Mouse (Mus musculus): ENCODE data around the gene Cdc42ep1. TPM values are rescaled to one million over a fixed set of nuclear protein-coding genes. Genes with fewer than 3 reads are reported as not detected.
A peak's percentile ranks its signal among the peaks of the same experiment; 100 is the strongest.

Gene Cdc42ep1
- total and polyA plus RNA-seq, 3 experiments, result 0.04 to 1.7 TPM; not detected in 1

DNA sequence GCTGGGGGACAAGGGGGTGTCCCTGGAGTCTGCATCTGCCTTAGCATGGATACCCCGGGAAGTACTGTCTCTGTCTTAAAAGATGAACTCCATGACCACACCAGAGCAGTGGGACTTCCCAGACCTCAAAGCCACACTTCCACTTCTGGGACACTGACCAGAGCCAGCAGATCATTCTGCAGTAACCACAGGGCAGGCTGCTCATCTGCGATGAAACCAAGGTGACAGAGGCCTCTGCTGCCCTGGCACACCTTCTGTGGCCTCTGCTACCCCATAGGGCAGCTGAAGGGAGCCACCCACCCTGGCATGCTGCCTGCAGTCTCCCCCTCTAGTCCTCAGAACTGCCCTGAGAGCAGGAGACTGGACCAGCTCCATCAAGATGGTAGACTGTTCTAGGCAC is 53.3 kb downstream of the Cdc42ep1 start (continued):
- TF ChIP-seq JUND (IDR thresholded peaks at IDR 0.05; ENCODE audit: low read depth, low read length) (no peak), TCF12 (IDR thresholded peaks at IDR 0.05; ENCODE audit: low read depth, low read length) (no peak)

DNA sequence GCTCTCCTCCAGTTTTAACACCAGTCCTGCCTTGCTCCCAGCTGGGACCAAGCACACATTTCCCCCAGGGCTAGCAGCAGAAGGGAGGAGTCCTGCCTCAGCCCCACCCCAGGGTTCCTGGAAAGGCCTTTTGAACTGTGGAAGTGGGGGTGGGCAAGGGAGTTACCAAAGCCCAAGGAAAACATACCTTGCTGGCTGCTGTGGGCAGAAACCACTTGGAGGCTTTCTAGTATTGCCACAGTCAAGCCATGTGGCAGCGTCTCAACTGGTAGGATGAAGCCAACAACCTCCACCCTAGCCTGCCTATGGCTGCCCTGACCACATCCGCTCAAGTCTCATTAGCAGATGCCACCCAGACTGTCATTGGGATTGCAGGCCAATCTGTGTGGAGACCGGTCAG is 53.7 kb downstream of the Cdc42ep1 start:
- H3K4me3 ChIP-seq (ENCODE audit: control insufficient read depth in 1 of 2, insufficient read depth in 1 of 2, low read depth in 2 of 2, low read length in 2 of 2), result no peak overlapping the region
- H3K79me2 ChIP-seq (ENCODE audit: control insufficient read depth, insufficient read depth, low read length, poor library complexity), result peaks cover 12% of the 10 kb centered on the region
- no peaks in the 10 kb centered on the region for H3K27me3 ChIP-seq (ENCODE audit: control insufficient read depth in 1 of 2, insufficient read depth in 2 of 2, low read length in 2 of 2)
- peaks cover 11 to 20% of the 10 kb centered on the region in 2 experiments for H3K4me1 ChIP-seq (ENCODE audit: control insufficient read depth in 1 of 2, insufficient read depth in 2 of 2, low read length in 2 of 2)
- no peak for DNase-seq (ENCODE audit: low read depth, low spot score)
- H3K9me3 ChIP-seq (replicated peaks; ENCODE audit: insufficient read depth, low read length), result no peaks in the 10 kb centered on the region
- peaks cover 0 to 15% of the 10 kb centered on the region in 2 experiments; a peak in 3 of 4 replicates for H3K36me3 ChIP-seq (ENCODE audit: control insufficient read depth in 1 of 2, insufficient read depth in 2 of 2, low read length in 2 of 2)
- no peak overlapping the region for H3K27ac ChIP-seq (ENCODE audit: control insufficient read depth, low read depth, low read length)
- H3K9ac ChIP-seq (ENCODE audit: control insufficient read depth, low read depth, low read length, poor library complexity, severe bottlenecking), result no peak overlapping the region
- TF ChIP-seq ZMIZ1 (IDR thresholded peaks at IDR 0.05; ENCODE audit: low read depth, low read length) (no peak), BHLHE40 (IDR thresholded peaks at IDR 0.05; ENCODE audit: borderline replicate concordance, low read depth, low read length) (no peak), ZNF384 (IDR thresholded peaks at IDR 0.05; ENCODE audit: low read depth, low read length) (no peak), RAD21 (IDR thresholded peaks at IDR 0.05; ENCODE audit: low read depth, low read length) (no peak), TCF12 (IDR thresholded peaks at IDR 0.05; ENCODE audit: low read depth, low read length) (no peak), CHD1 (IDR thresholded peaks at IDR 0.05; ENCODE audit: low read depth, low read length) (no peak), MYB (IDR thresholded peaks at IDR 0.05; ENCODE audit: low read depth, low read length) (no peak), USF2 (IDR thresholded peaks at IDR 0.05; ENCODE audit: borderline replicate concordance in 1 of 2, insufficient read depth in 1 of 2, low read depth in 1 of 2, low read length in 2 of 2) (no peak), HCFC1 (IDR thresholded peaks at IDR 0.05; ENCODE audit: low read depth, low read length) (no peak), E2F4 (IDR thresholded peaks at IDR 0.05; ENCODE audit: borderline replicate concordance, low read depth, low read length) (no peak), MXI1 (IDR thresholded peaks at IDR 0.05; ENCODE audit: low read depth, low read length) (no peak), CHD2 (IDR thresholded peaks at IDR 0.05; ENCODE audit: low read length) (no peak), MYC (IDR thresholded peaks at IDR 0.05; ENCODE audit: low read depth, low read length) (no peak), SMC3 (IDR thresholded peaks at IDR 0.05; ENCODE audit: low read depth, low read length) (no peak), MAX (IDR thresholded peaks at IDR 0.05; ENCODE audit: low read length) (no peak), TBP (IDR thresholded peaks at IDR 0.05; ENCODE audit: low read depth, low read length) (no peak), UBTF (IDR thresholded peaks at IDR 0.05; ENCODE audit: borderline replicate concordance, insufficient read depth, low read depth, low read length) (no peak)

GRCm38 (mm10) chr15:78897488-78897887 is 55.1 kb downstream of the Cdc42ep1 start:
- no peak overlapping the region for H3K9ac ChIP-seq (ENCODE audit: control insufficient read depth, low read depth, low read length, poor library complexity, severe bottlenecking)
- H3K9me3 ChIP-seq (replicated peaks; ENCODE audit: insufficient read depth, low read length), result no peaks in the 10 kb centered on the region
- H3K4me3 ChIP-seq (ENCODE audit: control insufficient read depth in 1 of 2, insufficient read depth in 1 of 2, low read depth in 2 of 2, low read length in 2 of 2), result no peak overlapping the region
- 0 out of 2 replicates have a peak overlapping the region, but pooled peaks have one; percentile 16 for H3K27ac ChIP-seq (ENCODE audit: control insufficient read depth, low read depth, low read length)
- no peaks in the 10 kb centered on the region for H3K27me3 ChIP-seq (ENCODE audit: control insufficient read depth in 1 of 2, insufficient read depth in 2 of 2, low read length in 2 of 2)
- H3K4me1 ChIP-seq (ENCODE audit: control insufficient read depth in 1 of 2, insufficient read depth in 2 of 2, low read length in 2 of 2), result peaks cover 11 to 20% of the 10 kb centered on the region in 2 experiments
- H3K79me2 ChIP-seq (ENCODE audit: control insufficient read depth, insufficient read depth, low read length, poor library complexity), result peaks cover 12% of the 10 kb centered on the region
- peak; percentile 46 for DNase-seq (ENCODE audit: low read depth, low spot score)
- H3K36me3 ChIP-seq (ENCODE audit: control insufficient read depth in 1 of 2, insufficient read depth in 2 of 2, low read length in 2 of 2), result peaks cover 0 to 15% of the 10 kb centered on the region in 2 experiments; a peak in 3 of 4 replicates
- TF ChIP-seq MYC (IDR thresholded peaks at IDR 0.05; ENCODE audit: low read depth, low read length) (no peak), TBP (IDR thresholded peaks at IDR 0.05; ENCODE audit: low read depth, low read length) (no peak), EP300 (IDR thresholded peaks at IDR 0.05; ENCODE audit: low read depth in 1 of 2, low read length in 2 of 2) (0 out of 4 replicates have a peak, but pooled peaks of 1 of the 2 experiments have one; percentile 17), TAL1 (IDR thresholded peaks at IDR 0.05; ENCODE audit: low read length) (peak; percentile 39)

Measured in MEL (cell line).